Mouse (Mus musculus) gonadal fat pad, adult 2 months (tissue): ENCODE measurements around the gene Slc9a3r2. TPM values are rescaled to one million over a fixed set of nuclear protein-coding genes. Genes with fewer than 3 reads are reported as not detected.
"Not testable (repeated sequence)": the region's sequence is repeated elsewhere in the genome, so short reads cannot be mapped to it uniquely, and the experiment has no call there.

ENCODE experiments used
- DNase-seq: peaks from one replicate; pipeline ENCODE4 v3.0.0-alpha.2; 2012; ENCODE audit warnings: low read depth
- polyA plus RNA-seq: library from polyadenylated mRNA; depleted of rRNA; stranded (reverse); fragments of >200 nt; gene quantifications from 2 replicates; pipeline ENCODE4 v1.2.3, GENCODE M21; 2012; rRNA removed

Slc9a3r2 gene
- polyA plus RNA-seq: 61.6 and 83.0 TPM in 2 replicates

- no peak for DNase-seq
These were observed at the start of gene Slc9a3r2 for GRCm38 (mm10) chr17:24650070-24650616. Gene Slc9a3r2 (minus strand): TSS chr17:24650327.

- no peak for DNase-seq
These were observed 49.3 kb upstream of the Slc9a3r2 start for GRCm38 (mm10) chr17:24699473-24699872.

DNA sequence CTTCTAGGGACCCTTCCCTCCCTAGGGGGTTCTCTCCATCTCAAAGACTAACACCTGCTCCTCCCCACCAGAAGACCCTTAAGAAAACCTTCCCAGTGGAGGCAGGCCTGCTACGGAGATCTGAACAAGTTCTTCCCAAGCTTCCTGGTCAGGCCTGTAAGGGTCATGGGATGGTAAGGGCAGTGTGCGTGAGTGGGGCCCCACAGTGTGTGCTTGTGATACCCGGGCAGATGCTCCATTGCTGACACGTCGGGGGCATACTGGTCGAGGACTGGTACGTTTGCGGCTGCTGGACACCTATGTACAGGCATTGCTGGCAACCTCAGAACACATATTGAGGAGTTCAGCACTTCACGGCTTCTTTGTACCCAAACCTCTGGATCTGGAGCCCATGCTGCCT is 48.6 kb upstream of the Slc9a3r2 start:
- DNase-seq: no peak

DNA sequence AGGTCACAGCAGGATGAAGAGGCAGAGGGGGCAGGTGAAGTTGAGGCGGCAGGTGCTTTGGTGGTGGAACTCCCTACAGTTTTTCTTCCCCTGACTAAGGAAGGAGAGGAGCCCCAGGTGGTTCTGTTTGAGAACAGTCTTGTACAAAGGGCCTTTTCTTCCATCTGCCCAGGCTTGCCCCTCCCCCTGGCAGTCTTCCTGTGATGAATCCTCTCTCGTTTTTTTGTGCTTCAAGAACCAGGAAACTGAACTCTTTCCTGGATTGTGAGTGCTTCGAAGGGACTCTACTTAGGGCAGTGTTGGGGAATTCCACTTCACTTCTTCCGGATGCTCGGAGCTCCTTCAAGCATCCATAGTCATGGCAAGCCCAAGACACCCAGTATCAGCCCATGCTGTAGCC is 47.9 kb upstream of the Slc9a3r2 start:
- no peak for DNase-seq

DNA sequence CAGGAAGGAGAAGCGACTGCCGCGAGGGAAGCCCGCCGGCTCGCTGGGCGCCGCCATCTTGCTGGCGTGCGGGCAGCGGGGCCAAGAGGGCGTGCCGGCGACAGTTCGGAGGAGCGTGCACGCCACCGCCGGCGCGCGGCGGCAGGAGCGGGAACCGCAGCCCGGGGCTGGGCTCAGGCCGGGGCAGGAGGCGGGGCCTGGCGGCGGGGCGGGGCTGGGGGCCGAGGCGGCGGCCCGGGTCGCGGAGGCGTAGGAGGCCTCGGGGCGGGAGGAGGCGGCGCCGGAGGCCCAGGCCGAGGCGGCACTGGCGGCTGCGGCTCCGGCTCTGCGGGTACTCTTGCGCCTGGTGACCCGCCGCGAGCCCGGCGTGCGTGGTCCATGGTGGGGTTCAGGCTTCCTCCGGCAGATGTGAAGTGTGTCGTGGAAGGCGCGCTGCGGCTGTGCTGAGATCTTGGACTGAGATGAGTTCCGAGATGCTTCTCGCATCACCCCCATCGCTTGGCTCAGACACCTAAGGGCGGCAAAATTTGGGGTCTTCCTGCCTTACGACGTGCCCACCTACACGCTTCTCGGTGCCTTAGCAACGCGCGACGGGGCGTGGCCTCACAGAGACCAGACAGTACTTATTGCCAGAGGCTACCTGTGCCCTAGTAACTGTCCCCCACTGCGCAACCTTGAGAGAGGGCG is 46.0 kb upstream of the Slc9a3r2 start, which contains the start of the genes Gfer and Noxo1:
Gfer (minus strand) TSS at position 146 of the 687 bp plus-strand sequence.
Noxo1 (plus strand) TSS at position 224 of the 687 bp plus-strand sequence.
- DNase-seq: no peak

DNA sequence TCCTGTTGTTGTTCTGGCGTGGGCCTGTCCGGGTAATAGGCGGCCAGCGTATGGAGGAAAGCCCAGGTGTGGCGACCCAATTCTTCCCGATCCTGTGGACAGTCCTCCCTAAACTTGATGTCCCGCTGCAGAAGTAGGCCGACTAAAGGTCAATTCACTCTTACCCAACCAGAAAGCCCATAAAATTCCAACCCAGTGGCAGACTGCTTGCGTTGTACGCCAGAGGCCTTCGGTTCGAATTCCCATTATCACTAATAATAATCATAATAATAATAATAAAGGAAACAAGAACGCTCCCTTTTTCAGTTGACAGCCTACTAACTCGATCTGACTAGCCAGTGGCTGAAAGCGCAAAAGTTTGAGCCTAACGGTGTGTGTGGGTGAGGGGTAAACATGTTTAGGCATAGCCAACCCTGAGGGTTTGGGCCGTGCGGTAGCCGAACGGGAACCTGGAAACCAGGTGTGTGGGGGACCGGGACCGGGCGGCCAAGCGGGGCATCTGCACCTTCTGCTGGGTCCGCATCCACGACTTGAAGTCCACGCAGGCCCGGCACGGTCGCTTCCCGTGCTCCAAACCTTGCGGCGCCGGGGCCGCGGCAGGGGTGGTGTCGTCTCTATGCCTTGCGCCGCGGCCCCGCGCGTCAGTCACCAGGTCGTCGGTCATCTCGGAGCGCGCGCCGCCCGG is 45.3 kb upstream of the Slc9a3r2 start:
- no peak for DNase-seq

DNA sequence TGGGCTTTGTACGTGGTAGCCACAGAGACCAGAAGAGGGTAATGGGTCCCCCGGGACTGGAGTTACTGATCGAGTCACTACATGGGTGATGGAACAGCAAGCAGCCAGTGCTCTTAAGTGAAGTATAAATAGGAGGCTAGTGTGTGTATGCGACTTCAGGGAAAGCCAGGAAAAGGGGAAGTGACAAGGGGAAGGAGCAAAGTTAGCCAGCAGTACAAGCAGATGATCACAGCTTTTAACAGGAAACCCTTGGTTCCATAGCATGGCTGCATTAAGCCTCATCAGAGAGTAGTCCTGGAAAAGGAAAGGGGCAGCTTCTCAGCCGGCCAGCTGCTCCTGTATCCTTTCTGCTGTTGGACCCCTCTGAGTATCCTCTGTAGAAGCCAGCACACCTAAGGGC is 42.3 kb upstream of the Slc9a3r2 start:
- DNase-seq: no peak

DNA sequence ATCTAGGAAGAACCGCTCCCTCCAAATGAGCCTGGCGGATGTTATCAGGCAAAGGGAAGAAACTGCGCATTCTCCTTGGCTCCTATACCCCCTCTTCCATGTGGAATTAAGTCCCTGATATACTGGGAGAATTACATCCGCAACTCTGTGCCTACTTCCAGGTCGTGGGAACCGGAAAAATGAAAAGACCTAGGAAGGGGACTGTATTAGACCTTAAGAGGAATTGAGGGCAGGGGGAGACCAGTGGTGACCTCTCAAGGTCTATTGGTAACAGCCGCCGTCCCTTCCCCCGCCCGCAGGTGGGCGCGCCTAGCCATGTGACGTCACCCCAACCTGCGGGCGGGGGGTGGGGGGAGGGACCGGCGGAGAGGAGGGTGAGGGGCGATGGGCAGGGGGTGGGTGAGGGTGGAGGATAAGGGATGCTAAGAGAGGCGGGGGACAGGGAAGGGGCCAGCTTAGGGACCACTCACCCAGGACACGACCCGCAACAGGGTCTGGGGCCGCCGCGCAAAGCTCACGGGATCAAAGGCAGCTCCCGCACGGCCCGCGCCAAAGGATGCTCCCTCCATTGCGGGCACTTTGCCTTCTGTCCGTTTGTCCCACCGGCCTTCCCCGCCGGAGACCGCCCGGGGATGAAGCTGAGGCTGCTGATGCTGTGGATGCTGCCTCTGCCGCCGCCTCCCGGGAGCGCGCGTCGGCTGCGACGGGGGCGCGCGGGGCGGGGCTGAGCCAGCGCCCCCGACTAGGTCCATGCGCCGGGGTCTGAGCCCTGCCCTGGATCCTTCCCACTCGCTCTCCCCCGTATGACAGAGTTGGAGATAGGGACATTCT is 39.3 kb upstream of the Slc9a3r2 start, which contains the start of gene Syngr3:
Syngr3 (minus strand) TSS at position 705 of the 831 bp plus-strand sequence.
- DNase-seq: no peak

DNA sequence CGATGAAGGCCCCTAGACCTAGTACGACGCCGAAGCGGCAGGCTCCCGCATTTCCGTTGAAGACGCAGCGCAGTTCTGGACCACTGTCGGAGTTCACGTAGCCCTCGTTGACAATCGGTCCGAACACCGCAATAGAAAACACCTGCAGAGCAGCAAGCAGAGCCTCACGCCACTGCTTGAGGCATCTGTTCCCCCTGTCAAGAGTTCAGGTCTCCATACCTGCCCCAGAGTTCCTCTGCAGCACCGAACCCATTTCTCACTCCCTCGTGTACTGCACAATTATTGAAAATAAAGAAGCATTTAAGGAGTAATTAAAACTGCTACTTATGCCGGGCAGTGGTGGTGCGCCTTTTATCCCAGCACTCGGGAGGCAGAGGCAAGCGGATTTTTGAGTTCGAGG is 37.5 kb upstream of the Slc9a3r2 start:
- no peak for DNase-seq

DNA sequence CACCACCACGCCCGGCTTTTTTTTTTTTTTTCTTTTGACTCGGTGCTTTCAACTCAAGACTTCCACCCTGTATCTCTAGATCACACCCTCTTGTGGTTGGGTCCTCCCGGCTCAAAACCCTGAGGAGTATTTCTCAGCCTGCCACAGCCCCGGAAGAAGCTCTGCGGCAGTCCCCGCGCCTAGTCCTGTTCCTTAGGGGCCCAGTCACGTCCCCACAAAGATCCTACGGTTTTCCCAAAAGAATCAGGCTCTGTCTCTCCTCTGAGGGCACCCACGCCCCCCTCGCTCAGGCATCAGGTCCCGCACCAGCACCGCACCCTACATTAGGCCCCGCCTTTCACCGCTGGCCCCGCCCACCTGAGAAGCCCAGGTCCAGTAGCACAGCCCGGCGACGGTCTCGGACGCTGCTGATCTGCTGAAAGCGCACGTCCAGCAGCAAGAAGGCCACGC is 37.0 kb upstream of the Slc9a3r2 start:
- no peak for DNase-seq

DNA sequence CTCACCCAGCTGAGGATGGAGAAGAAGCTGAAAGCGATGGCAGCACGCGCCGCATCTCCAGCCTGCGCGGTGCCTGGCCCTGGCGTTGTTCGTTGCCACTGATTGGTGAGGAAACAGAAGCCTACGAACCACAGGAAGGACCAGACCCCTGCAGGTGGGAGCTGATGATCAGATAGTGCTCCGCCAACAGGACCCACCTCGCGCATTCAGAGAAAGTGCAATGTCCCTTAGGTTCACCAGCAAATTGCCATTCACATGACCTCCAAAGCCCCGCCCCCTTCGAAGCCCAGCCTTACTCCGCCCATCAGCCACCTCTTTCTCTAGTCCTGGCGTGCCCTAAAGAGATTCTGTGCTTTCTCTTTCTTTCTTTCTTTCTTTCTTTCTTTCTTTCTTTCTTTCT is 36.4 kb upstream of the Slc9a3r2 start:
- no peak for DNase-seq

DNA sequence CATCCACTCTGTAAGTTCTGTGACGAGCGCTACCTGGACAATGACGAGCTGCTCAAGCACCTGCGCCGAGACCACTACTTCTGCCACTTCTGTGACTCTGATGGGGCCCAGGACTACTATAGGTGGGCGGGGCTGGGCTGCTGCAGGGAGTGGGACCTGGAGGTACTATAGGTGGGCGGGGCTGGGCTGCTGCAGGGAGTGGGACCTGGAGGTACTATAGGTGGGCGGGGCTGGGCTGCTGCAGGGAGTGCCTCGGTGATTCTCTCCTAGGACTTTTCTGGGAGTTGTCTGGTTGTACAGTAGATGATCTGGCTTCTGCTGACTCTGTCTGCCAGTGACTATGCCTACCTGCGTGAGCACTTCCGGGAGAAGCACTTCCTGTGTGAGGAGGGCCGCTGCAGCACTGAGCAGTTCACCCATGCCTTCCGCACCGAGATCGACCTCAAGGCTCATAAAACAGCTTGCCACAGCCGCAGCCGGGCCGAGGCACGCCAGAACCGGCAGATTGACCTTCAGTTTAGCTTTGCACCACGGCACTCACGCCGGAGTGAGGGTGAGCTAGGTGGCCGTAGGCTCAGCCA is 27.5 kb upstream of the Slc9a3r2 start:
- DNase-seq: no peak

GRCm38 (mm10) chr17:24676877-24677276 is 26.8 kb upstream of the Slc9a3r2 start:
- no peak for DNase-seq

GRCm38 (mm10) chr17:24676187-24676586 is 26.1 kb upstream of the Slc9a3r2 start:
- DNase-seq: no peak

GRCm38 (mm10) chr17:24674277-24674676 is 24.1 kb upstream of the Slc9a3r2 start:
- no peak for DNase-seq

DNA sequence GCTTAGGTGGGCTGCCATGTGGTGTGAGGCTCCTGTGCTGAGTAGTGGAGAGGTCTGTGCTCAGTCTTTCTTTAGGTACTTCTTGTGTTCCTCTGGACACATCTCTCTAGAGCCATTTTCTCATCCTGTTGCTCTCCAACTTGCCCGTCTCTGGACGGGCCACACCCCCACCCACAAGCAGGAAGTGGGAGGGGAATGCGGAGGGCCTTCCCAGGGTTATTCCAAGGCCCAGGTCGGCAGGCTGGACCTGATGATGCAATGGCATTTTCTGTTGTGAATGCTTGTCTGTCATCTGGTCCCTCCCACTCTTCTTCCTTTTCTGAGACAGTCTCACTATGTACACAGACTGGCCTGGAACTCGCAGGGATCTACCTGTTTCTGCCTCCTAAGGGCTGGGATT is 22.0 kb upstream of the Slc9a3r2 start:
- no peak for DNase-seq

DNA sequence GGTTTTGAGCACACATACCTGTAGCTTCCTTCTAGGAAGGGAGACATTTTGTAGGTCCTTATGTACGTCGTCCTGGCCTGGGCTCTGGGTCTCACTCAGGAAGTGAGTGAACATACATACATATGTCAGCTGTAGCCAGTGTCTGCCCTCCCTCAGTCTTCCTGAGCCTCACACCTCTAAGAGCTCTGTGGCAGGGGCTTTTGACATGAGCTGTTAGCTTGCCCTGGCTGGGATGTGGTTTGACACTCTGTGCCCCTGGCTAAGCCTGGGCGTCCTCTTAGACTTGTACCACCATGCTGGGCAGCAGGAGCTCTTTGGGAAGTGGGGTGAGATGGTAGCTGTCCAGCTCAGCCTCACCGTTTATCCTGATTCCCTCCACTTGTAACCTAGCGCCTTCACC is 21.2 kb upstream of the Slc9a3r2 start:
- DNase-seq: no peak

DNA sequence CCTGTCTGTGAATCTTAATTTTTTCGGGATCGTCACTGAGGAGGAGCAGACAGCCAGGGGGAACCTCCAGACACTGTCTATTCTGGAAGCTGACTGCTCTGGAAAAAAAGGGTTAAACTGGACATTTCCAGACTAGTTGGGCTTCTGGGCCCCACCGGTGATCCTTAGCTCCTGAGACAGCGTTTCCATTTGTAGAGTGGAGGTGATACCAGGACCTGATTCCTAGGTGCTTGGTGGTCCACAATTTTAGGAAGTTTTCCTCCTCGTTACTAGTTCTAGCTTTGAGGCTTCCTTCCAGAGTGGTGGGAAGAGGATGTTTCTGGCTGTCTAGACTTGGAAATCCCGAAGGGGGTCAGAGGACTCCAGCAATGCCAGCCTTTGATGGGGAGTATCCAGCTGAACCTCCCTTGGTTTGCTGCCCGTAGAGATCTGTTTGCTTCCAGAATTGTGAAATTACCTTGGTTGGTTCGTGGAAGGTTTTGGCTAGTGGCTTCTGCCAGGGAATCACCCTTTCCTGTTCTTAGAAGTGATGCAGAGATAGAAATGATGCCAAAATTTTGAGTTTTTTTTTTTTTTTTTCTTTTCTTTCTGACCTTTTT is 20.2 kb upstream of the Slc9a3r2 start:
- no peak for DNase-seq

DNA sequence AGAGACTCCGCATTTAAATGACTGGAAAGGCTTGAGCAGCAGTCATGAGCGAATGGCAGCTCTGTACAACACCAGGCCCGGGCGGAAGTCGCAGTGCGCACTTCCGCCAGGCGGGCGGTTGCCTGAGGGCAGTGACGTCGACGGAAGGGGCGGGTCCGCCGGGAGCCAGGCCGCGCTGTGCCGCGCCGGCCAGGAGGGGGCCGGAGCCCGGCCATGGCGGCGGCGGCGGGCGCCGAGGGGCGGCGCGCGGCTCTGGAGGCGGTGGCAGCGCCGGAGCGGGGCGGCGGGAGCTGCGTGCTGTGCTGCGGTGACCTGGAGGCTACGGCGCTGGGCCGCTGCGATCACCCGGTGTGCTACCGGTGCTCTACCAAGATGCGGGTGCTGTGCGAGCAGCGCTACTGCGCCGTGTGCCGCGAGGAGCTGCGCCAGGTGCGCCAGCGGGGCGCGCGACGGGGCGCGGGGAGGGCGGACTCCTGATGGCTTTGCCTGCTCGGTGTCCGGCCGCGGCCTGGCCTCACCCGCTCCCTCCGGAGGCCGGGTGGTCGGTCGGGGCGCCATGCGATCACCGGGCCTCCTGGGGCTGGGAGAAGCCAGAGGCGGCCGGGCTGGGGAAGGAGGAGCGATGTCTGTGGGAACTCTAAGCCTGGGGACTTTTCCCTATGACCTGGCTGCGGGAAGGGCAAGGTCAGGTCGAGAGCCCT is 19.6 kb upstream of the Slc9a3r2 start, which contains the start of gene Zfp598:
Zfp598 (plus strand) TSS at position 143 of the 701 bp plus-strand sequence.
- DNase-seq: no peak

DNA sequence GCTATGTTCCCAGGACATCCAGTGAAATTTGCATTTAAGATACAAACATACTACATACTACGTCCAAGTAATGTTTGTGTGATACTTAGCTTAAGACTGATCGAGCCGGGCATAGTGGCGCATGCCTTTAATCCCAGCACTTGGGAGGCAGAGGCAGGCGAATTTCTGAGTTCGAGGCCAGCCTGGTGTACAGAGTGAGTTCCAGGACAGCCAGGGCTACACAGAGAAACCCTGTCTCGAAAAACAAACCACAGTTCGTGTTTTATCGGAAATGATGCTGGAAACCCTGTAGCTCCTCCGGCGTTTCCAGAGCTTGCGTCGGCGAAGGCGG is 19.1 kb upstream of the Slc9a3r2 start:
- not testable (repeated sequence) for DNase-seq

GRCm38 (mm10) chr17:24667416-24667815 is 17.3 kb upstream of the Slc9a3r2 start:
- DNase-seq: no peak
